Mouse (Mus musculus) layer of hippocampus, adult 9-10 months (tissue): ENCODE data around the gene Napb.

Experiments
- DNase-seq: peaks from one replicate; pipeline ENCODE4 v3.0.0; 2022; ENCODE audit warnings: low spot score

Gene Napb

DNA sequence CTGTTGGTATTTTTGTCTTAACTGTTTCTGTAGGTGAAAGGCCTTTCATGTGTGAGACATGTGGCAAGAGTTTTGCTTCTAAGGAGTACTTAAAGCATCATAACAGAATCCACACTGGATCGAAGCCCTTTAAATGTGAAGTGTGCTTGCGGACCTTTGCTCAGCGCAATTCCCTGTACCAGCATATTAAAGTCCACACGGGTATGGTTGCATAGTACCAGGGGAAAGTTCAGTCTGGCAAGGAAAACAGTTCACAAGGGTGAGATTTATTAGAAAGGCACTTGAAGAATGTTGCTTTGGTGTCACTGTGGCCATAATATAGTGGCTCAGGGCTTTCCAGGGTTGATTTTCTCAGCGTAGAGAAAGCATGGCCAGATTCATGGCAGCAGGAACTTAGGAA is 44.3 kb downstream of the Napb start:
- DNase-seq, result no peak

DNA sequence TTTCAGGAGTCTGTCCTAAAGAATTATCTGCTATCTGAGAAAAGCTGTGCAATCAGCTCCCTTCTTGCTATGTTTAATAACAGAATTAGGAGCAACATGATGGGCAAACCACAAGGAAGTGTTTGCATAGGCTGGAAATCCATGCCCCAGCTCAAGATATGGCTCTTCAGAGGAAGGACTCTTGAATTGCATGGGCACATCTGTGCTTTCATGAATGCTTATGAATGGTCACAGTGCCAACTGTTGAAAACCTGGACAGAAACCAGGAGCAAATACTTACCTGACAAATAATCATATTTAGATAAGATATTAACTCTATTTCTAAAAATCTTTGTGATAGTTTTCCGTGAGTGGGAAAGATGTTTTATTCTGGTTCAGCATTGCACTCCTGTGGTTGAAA is 45.4 kb downstream of the Napb start:
- no peak for DNase-seq

- DNase-seq, result no peak
Measured at GRCm38 (mm10) chr2:148685709-148686108, 46.6 kb downstream of the Napb start.

GRCm38 (mm10) chr2:148684972-148685371 is 47.3 kb downstream of the Napb start:
- no peak for DNase-seq

GRCm38 (mm10) chr2:148683031-148683430 is 49.2 kb downstream of the Napb start:
- DNase-seq, result no peak

GRCm38 (mm10) chr2:148681461-148681891 is 50.8 kb downstream of the Napb start:
- no peak for DNase-seq

DNA sequence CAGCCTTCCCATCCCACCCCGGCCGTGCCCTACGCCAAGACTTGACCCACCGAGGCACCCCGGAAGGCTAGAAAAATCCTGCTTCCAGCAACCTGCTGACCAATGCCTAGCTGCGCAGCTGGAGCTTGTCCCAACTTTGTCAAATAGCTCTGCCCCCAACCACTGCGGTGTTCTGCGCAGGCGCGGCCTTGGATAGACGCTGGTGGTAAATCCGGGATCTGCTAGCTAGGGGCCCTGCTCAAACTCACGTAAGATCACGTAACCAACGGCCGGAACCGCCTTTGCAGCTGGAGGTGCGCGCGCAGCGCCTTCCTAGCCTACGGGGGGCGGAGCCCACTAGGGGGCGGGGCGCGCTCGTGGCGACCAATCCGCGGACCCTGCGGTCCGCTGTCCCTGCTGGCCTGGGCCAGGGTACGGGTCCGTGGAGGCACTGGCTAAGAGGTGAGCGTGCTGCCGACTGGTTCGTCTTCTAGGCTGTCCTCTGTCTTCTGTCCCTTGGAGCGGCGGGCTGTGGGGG is 51.4 kb downstream of the Napb start, which contains the start of gene Gzf1:
Gzf1 (plus strand) TSS at position 249 of the 517 bp plus-strand sequence.
- DNase-seq, result peak; percentile 94

GRCm38 (mm10) chr2:148679346-148679745 is 52.9 kb downstream of the Napb start:
- peak; percentile 39 for DNase-seq

- peak; percentile 69 for DNase-seq
Measured at GRCm38 (mm10) chr2:148677801-148678200, 54.5 kb downstream of the Napb start.

GRCm38 (mm10) chr2:148672199-148673096 is 59.8 kb downstream of the Napb start, which contains the start of gene Nxt1:
Gene Nxt1, plus strand, starts transcription at chr2:148672601.
- peak; percentile 97 for DNase-seq

DNA sequence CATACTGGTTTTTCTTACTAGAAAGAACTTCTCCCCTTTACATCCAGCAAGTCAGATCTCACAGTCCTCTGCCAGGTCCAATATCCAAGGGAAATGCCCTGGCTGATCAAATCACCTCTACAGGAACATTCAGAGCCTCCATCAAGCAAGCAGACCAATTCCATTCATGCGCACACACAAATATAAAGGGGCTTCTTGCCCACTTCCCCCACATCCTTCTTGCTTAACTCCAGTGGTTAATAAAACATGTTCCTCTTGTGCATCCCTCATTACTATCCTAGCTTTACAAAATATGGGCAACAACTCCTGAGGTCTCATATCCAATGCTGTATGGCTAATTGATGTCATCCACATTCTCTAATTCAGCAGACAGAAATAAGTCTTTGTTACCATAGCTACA is 68.8 kb downstream of the Napb start:
- DNase-seq, result no peak

GRCm38 (mm10) chr2:148654961-148655360 is 77.3 kb downstream of the Napb start:
- peak; percentile 68 for DNase-seq

GRCm38 (mm10) chr2:148650587-148651357 is 81.5 kb downstream of the Napb start:
- no peak for DNase-seq

GRCm38 (mm10) chr2:148644421-148645000 is 87.8 kb downstream of the Napb start:
- DNase-seq, result no peak
